Comparison of ENCODE assay signal across 12 mouse cellular contexts in genomic region chr4:62823555-62824250, GRCm38 (mm10).
A peak's percentile ranks its signal among the peaks of the same experiment; 100 is the strongest.
DNase-seq lines count a peak whose midpoint lies in the region; ATAC-seq lines count a peak whose summit lies in the region.
"Had no signal": no experiment of that assay in that cellular context is flagged by ENCODE, and none has a peak within 500 bp of the region (broad histone marks: within the 10 kb centered on the region; RNA-seq: fewer than 3 reads in every experiment).

No protein-coding gene starts in this region.

- peaks cover 14% of the 10 kb centered on the region for H3K4me1 ChIP-seq in forebrain, embryonic 13.5 days
- no peaks in the 10 kb centered on the region for H3K4me1 ChIP-seq in forebrain, embryonic 11.5 days (replicated peaks; ENCODE audit: control insufficient read depth, insufficient read depth, low read length)
- H3K4me1 ChIP-seq in hindbrain, embryonic 14.5 days (replicated peaks; ENCODE audit: control insufficient read depth, insufficient read depth, low read length): no peaks in the 10 kb centered on the region

- H3K9ac ChIP-seq in forebrain, embryonic 13.5 days: no peak overlapping the region
- no peak overlapping the region for H3K9ac ChIP-seq in forebrain, embryonic 11.5 days (ENCODE audit: low read length)
- no peak overlapping the region for H3K9ac ChIP-seq in hindbrain, embryonic 14.5 days
- H3K9ac ChIP-seq: liver, embryonic 14.5 days had no signal

- H3K9me3 ChIP-seq in forebrain, embryonic 13.5 days (replicated peaks): no peaks in the 10 kb centered on the region
- H3K9me3 ChIP-seq in forebrain, embryonic 11.5 days (ENCODE audit: control insufficient read depth, low read length): no peaks in the 10 kb centered on the region
- no peaks in the 10 kb centered on the region for H3K9me3 ChIP-seq in hindbrain, embryonic 14.5 days (ENCODE audit: control insufficient read depth, low read length)

- no peaks in the 10 kb centered on the region for H3K27me3 ChIP-seq in forebrain, embryonic 13.5 days
- no peaks in the 10 kb centered on the region for H3K27me3 ChIP-seq in forebrain, embryonic 11.5 days (ENCODE audit: control insufficient read depth, insufficient read depth, low read length)
- no peaks in the 10 kb centered on the region for H3K27me3 ChIP-seq in hindbrain, embryonic 14.5 days (ENCODE audit: control insufficient read depth, insufficient read depth, low read length)

- no peak overlapping the region for H3K4me3 ChIP-seq in forebrain, embryonic 13.5 days
- H3K4me3 ChIP-seq in forebrain, embryonic 11.5 days (ENCODE audit: low read depth, low read length): no peak overlapping the region
- H3K4me3 ChIP-seq in hindbrain, embryonic 14.5 days (replicated peaks; ENCODE audit: low read length): no peak overlapping the region

- no peaks in the 10 kb centered on the region for H3K36me3 ChIP-seq in forebrain, embryonic 13.5 days (ENCODE audit: poor library complexity, severe bottlenecking)
- H3K36me3 ChIP-seq in forebrain, embryonic 11.5 days (ENCODE audit: control insufficient read depth, insufficient read depth, low read length): no peaks in the 10 kb centered on the region
- no peaks in the 10 kb centered on the region for H3K36me3 ChIP-seq in hindbrain, embryonic 14.5 days (replicated peaks; ENCODE audit: control insufficient read depth, insufficient read depth)

- ATAC-seq in forebrain, embryonic 13.5 days: 0 out of 2 replicates have a peak, but pooled peaks have one; percentile 33
- ATAC-seq in forebrain, embryonic 11.5 days (replicated peaks; ENCODE audit: low FRiP score): no peak
- peak; percentile 49; the same call in 1 of the 2 replicates for ATAC-seq in hindbrain, embryonic 14.5 days (ENCODE audit: low FRiP score)

- DNase-seq in forebrain, embryonic 11.5 days (ENCODE audit: low spot score): no peak
- DNase-seq in retina, postnatal 1 day: peak; percentile 53
- DNase-seq in retina, embryonic 14.5 days (ENCODE audit: low spot score): no peak
- DNase-seq in hindbrain, embryonic 14.5 days (ENCODE audit: low spot score): peak; percentile 53
- peak; percentile 17 for DNase-seq in right cerebral cortex, postnatal 14 days
- no peak for DNase-seq in gastrocnemius, postnatal 10 days
- no peak for DNase-seq in thymus, adult 18-20 months
- DNase-seq: kidney, postnatal 14 days; thymus, postnatal 25 days had no signal

- WGBS in forebrain, embryonic 13.5 days: 45% methylated on average over 9 of the region's 9 CpGs
- WGBS in forebrain, embryonic 11.5 days: 53% methylated on average over 9 of the region's 9 CpGs
- WGBS in hindbrain, embryonic 14.5 days: 37% methylated on average over 9 of the region's 9 CpGs

- no peak overlapping the region for H3K27ac ChIP-seq in forebrain, embryonic 13.5 days
- H3K27ac ChIP-seq in forebrain, embryonic 11.5 days (ENCODE audit: low read depth, low read length): no peak overlapping the region
- 0 out of 2 replicates have a peak overlapping the region, but pooled peaks have one; percentile 59 for H3K27ac ChIP-seq in hindbrain, embryonic 14.5 days
- H3K27ac ChIP-seq: liver, embryonic 14.5 days had no signal

- H3K4me2 ChIP-seq in forebrain, embryonic 13.5 days: no peak overlapping the region
- no peak overlapping the region for H3K4me2 ChIP-seq in forebrain, embryonic 11.5 days (ENCODE audit: low read depth, low read length, severe bottlenecking)
- no peak overlapping the region for H3K4me2 ChIP-seq in hindbrain, embryonic 14.5 days (replicated peaks)
- H3K4me2 ChIP-seq: midbrain, embryonic 11.5 days had no signal

Comparison
In these comparisons a context has a peak if more than half of its experiments do, and no peak if none do; other contexts are left out.
1. DNase-seq: peak in retina, postnatal 1 day (single experiment), hindbrain, embryonic 14.5 days (single experiment) and right cerebral cortex, postnatal 14 days (single experiment); none in forebrain, embryonic 11.5 days (single experiment), retina, embryonic 14.5 days (single experiment), gastrocnemius, postnatal 10 days (single experiment) and thymus, adult 18-20 months (0 of 2).